Mouse (Mus musculus) right cerebral cortex, postnatal 36 days (tissue): ENCODE measurements at regions not wholly inside any gene's neighbourhood (a gene's known extent, or its start where the extent isn't known, plus 50 kb on each side); places are given as distances from the start of the nearest gene placed in this dataset.

Experiments used
- DNase-seq, 2 experiments: peaks; one replicate each; pipeline ENCODE4 v3.0.0; 2022; ENCODE audit warnings: low spot score in 2 of 2, mixed read lengths in 1 of 2

- DNase-seq = peak in 1 of 2 experiments; percentile 28
Measured at GRCm38 (mm10) chr5:119480191-119481190, 190.0 kb upstream of the Tbx3 start.

- no peak for DNase-seq
Measured at GRCm38 (mm10) chr5:119483706-119484105, 186.8 kb upstream of the Tbx3 start.

DNA sequence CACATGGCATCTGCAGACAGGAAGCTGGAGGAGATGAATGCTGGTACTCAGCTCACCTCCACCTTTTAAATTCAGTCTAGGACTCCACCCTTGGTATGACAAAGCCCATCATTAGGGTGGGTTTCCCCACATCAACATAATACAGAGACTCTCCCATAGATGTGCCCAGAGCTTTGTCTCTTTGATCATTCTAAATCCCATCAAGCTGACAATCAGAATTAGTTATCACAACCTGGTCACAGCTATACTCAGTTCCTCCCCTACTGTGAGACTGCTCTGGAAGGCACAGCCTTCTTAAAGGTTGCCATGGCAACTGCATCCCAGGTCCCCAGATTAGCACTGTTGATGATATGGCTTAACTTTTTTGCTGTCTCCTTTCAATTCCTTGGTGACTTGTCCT lies 184.3 kb upstream of the Tbx3 start:
- DNase-seq = no peak

DNA sequence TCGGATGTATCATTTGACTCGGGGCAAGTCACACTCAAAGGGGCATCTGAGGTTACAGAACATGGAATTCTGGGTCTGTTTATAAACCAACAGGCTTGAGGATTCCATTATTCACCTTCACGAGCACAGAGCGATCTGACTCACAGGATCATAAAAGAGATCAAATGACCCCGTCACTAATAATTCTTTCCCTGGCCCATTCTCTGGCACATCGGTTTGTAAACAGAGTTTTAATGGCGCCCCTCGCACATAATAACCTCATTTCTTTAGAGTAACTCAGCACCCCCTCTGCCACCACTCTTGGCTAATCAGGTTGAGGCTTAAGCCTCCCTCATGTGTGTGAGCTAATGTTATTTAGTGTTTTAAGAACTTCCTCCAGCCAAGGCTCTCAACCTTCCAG lies 183.3 kb upstream of the Tbx3 start:
- no peak for DNase-seq

- no peak for DNase-seq
Measured at GRCm38 (mm10) chr5:119497501-119497900, 173.0 kb upstream of the Tbx3 start.

- DNase-seq = no peak
Measured at GRCm38 (mm10) chr5:119498431-119498830, 172.0 kb upstream of the Tbx3 start.

DNA sequence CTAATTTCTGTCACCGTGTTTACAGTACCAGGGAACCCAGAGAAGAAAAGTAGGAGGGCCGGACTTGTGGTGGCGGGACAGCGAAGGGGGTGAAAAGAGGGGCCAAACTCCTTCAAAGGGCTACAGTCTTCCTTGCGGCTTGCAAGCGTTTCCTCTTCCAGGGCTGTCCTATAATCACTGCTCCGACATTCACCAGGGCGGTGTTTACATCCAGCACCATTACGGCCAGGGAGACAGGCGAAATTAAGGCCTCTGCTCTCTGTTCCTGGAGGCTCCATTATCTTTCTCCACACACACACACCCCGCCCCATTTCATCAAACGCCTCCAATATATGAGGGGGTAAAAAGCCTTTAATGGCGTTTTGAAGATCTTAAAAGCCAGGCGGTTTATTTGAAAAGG lies 162.8 kb upstream of the Tbx3 start:
- DNase-seq = no peak

DNA sequence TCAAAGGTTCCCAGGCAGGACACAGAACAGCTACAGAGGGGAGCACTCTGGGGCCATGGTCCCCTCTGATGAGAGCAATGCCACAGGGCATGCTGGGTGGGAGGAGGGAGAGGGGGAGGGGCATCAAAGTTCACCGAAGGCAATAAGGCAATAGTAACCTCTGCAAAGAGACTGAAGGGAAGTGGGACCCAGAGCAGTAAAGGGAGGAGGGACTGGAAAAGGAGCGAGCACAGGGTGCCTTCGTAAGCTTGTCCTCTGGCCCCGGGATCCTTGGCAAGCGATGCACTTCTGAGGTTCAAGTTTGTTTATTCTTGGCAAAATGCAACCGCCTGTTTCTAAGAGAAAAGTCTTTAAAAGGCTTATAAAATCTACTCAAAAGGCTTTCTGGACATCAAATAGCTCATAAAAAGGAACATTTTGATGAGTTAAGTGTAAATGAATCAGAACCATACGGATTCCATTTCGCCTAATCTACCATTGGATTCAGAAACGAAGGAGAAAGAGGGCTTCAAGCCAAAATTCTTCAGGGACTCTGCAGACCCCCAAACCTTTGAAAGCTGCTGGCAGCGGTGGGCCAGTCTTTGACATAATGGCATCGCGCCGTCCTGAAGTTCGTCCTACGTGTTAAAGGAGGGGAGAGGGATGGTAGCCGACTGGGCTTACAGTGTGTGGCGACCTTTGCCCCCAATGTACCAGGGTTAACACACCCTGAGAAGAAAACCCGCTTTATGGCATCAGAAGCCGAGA lies 151.8 kb upstream of the Tbx3 start:
- no peak for DNase-seq

DNA sequence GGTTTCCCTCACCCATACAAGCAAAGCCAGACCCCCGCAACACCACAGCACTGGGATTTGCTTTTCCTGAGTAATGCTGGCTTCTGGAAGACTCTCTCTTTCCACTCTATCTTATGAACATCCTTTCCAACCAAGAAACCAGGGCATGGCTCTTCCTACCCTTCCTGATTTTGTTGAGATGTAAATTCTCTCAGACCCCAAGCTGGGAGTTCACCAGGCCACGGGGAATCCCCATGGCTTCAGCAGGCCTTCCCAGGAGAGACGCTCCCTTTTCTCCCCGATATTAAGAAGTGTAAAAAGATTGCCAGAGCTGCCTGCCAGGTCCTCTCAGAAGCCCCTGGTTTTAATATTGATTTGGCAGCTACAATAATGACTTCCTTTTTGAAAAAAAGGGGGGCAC lies 146.3 kb upstream of the Tbx3 start:
- no peak for DNase-seq

GRCm38 (mm10) chr5:119525960-119526359 lies 144.5 kb upstream of the Tbx3 start:
- DNase-seq = no peak

DNA sequence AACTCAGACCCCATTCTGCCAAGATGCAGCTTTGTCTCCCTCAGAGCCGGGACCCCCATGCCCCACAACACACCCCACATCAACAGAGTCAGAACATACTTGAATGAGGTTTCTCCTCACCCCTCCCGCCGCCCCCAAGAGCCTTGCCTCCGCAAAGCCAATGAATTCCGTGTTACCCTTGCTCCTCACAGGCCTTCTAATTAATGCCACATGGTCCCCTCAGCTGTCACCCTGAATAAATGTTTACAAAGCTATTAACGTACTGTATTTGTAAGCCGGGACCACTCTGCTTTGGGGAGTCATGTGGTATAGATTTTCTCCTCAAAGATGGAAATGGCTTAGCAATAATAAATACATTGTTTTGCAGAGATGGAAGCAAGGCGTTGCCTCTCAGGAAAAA lies 140.5 kb upstream of the Tbx3 start:
- no peak for DNase-seq

DNA sequence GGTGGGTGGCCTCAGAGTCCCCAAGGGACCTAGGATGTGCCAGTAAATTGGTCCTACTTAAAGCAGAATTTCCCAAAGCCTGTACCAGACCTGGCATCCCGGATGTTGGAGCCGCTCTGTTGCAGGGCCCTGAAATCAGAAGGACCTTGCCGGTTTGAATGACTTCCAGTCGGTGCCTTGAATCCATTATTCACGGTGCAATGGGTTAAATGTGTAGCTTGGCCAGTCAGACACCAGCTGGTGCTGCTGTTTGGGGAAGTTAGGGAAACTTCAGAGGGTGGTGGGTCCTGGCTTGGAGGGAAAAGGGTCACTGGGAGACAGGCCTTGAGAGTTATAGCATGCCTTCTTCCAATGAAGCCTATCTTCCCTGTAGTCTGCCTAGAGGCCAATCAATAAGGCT lies 135.5 kb upstream of the Tbx3 start:
- DNase-seq = no peak

DNA sequence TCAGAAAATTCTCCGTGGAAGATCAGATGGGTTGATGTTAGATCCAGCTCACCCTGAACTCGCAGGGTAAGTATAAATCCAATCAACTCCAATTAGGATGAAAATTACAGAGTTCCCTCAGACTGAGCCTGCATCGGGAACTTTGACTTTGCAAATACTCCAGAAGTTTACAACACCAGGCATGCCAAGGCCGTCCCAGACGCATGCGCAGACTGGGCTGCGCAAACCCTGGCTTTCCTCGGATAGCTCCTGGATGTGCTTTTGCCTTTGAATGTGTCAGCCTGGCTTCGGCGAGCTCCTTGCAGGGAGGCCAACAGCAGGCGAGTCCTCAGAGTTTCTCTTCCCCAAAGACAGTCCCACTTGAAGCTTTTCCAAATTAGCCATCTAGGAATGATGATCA lies 127.6 kb upstream of the Tbx3 start:
- no peak for DNase-seq

DNA sequence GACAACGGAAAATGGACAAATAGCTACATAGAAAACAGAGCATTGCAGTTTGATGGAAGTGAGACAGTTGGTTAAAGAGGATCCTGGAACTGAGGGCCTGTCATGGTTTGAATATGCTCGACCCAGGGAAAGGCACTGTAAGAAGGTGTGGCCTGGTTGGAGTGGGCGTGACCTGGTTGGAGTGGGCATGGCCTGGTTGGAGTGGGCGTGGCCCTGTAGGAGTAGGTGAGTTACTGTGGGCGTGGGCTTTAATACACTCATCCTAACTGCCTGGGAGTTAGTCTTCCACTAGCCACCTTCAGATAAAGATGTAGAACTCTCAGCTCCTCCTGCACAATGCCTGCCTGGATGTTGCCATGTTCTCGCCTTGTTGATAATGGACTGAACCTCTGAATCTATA lies 126.8 kb upstream of the Tbx3 start:
- no peak for DNase-seq

- DNase-seq = no peak
Measured at GRCm38 (mm10) chr5:119544681-119545080, 125.8 kb upstream of the Tbx3 start.

- DNase-seq = no peak
Measured at GRCm38 (mm10) chr5:119547070-119547469, 123.4 kb upstream of the Tbx3 start.

DNA sequence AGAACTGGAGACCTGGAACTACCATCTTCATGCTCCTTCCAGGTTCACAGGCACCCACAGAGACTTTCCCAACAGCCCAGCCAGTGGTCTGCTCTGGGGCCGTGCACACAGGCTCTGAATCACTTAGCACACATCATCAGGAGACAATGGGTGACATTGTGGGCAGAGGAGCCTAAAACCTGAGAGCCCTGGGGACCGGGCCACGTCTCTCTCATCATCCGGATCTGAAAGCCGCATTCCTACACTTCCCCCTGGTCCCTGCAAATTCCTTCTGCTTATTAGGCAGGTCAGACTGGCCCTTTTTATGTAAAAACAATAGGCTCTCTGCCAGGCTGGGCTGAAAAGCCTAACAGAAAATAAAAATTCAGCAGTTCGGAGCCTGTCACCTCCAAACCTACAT lies 119.6 kb upstream of the Tbx3 start:
- no peak for DNase-seq

GRCm38 (mm10) chr5:119553469-119553868 lies 117.0 kb upstream of the Tbx3 start:
- DNase-seq = peak; percentile 15 to 36

GRCm38 (mm10) chr5:119557071-119557470 lies 113.4 kb upstream of the Tbx3 start:
- no peak for DNase-seq

- DNase-seq = no peak
Measured at GRCm38 (mm10) chr5:119559696-119560095, 110.8 kb upstream of the Tbx3 start.

DNA sequence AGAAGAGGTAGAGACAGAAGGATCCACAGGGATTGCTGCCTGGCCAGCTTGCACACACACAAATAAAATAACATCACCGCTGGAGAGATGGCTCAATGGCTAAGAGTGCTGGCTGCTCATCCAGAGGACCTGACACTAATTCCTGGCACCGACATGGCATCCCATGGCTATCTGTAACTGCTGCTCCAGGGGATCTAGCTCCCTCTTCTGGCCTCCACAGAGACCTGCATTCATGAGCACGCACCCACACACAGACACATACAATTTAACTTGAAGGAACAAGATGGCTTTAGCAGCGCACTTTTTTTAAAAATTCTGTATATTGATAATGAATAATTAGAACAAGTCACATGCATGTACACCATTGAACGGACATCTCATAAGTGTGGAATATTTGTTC lies 110.1 kb upstream of the Tbx3 start:
- DNase-seq = no peak

GRCm38 (mm10) chr5:119561531-119561930 lies 108.9 kb upstream of the Tbx3 start:
- DNase-seq = no peak
